Mouse (Mus musculus) embryo, embryonic 11.5 days (tissue): ENCODE measurements around the gene Reg1.
"Not testable (repeated sequence)": the region's sequence is repeated elsewhere in the genome, so short reads cannot be mapped to it uniquely, and the experiment has no call there.

Experiments used
- DNase-seq: peaks from one replicate; pipeline ENCODE4 v3.0.0-alpha.2; 2012; ENCODE audit warnings: low read depth, low spot score

The Reg1 gene

GRCm38 (mm10) chr6:78422411-78422810, at the start of gene Reg1:
Gene Reg1 (plus strand): TSS chr6:78422711.
- DNase-seq = not testable (repeated sequence)

- DNase-seq = no peak
These were observed 43.7 kb upstream of the Reg1 start, which contains the start of gene Reg3d for GRCm38 (mm10) chr6:78378765-78379164. Gene Reg3d (minus strand): TSS chr6:78378865.

- no peak for DNase-seq
These were observed 42.1 kb upstream of the Reg1 start, which contains the start of gene Reg3a for GRCm38 (mm10) chr6:78380409-78380808. Gene Reg3a (plus strand): TSS chr6:78380709.

- no peak for DNase-seq
These were observed 36.9 kb upstream of the Reg1 start for GRCm38 (mm10) chr6:78385609-78386008.

- not testable (repeated sequence) for DNase-seq
These were observed 27.2 kb upstream of the Reg1 start, which contains the start of gene Reg2 for GRCm38 (mm10) chr6:78395323-78395722. Gene Reg2 (plus strand): TSS chr6:78395623.

- DNase-seq = no peak
These were observed 3.0 kb downstream of the Reg1 start for GRCm38 (mm10) chr6:78425497-78425896.

GRCm38 (mm10) chr6:78447202-78447601, 24.7 kb downstream of the Reg1 start:
- DNase-seq = no peak

GRCm38 (mm10) chr6:78448409-78448808, 25.9 kb downstream of the Reg1 start:
- DNase-seq = no peak

GRCm38 (mm10) chr6:78452804-78453203, 30.3 kb downstream of the Reg1 start:
- DNase-seq = no peak

- DNase-seq = no peak
These were observed 37.8 kb downstream of the Reg1 start for GRCm38 (mm10) chr6:78460191-78460825.

GRCm38 (mm10) chr6:78462360-78462759, 39.8 kb downstream of the Reg1 start:
- no peak for DNase-seq

- no peak for DNase-seq
These were observed 40.8 kb downstream of the Reg1 start for GRCm38 (mm10) chr6:78463266-78463665.

- no peak for DNase-seq
These were observed 46.3 kb downstream of the Reg1 start, which contains the start of gene Reg3g for GRCm38 (mm10) chr6:78468772-78469171. Gene Reg3g (minus strand): TSS chr6:78468872.

- no peak for DNase-seq
These were observed 46.8 kb downstream of the Reg1 start for GRCm38 (mm10) chr6:78469287-78469686.
